Mouse (Mus musculus) stomach, embryonic 16.5 days (tissue): Measurements from ENCODE around the gene Dnah17. TPM values are rescaled to one million over a fixed set of nuclear protein-coding genes. Genes with fewer than 3 reads are reported as not detected.

Source experiments
- ATAC-seq: fragments of 200-750 bp; cut with Nextera tagmentation; 2 replicates; pipeline ENCODE4 v1.8.0; 2017; ENCODE audit warnings: moderate number of reproducible peaks, moderate TSS enrichment; ENCODE audit not compliant: insufficient read depth, low FRiP score
- H3K27ac ChIP-seq: fragments of 300-500 bp; sonication (generic); 2 replicates; pipeline ENCODE4 v1.5.1; 2014; ENCODE audit warnings: low read length
- H3K27me3 ChIP-seq: fragments of 300-500 bp; sonication (generic); 2 replicates; pipeline ENCODE4 v1.6.1; 2014; ENCODE audit warnings: low read length, control low read depth, mixed read lengths; ENCODE audit not compliant: control insufficient read depth, insufficient read depth
- H3K36me3 ChIP-seq: fragments of 300-500 bp; sonication (generic); 2 replicates; pipeline ENCODE4 v1.6.1; 2014; ENCODE audit warnings: low read length; ENCODE audit not compliant: control insufficient read depth, insufficient read depth
- H3K4me1 ChIP-seq: fragments of 300-500 bp; sonication (generic); 2 replicates; pipeline ENCODE4 v1.6.1; 2014; ENCODE audit warnings: low read length, control low read depth, mixed read lengths; ENCODE audit not compliant: control insufficient read depth, insufficient read depth
- H3K4me2 ChIP-seq: fragments of 300-500 bp; sonication (generic); 2 replicates; pipeline ENCODE4 v1.6.1; 2014; ENCODE audit warnings: low read depth, low read length, mixed read lengths
- H3K4me3 ChIP-seq: fragments of 300-500 bp; sonication (generic); replicated peaks from 2 replicates; pipeline ENCODE4 v1.5.1; 2014; ENCODE audit warnings: mild to moderate bottlenecking, low read length
- H3K9ac ChIP-seq: fragments of 300-500 bp; sonication (generic); 2 replicates; pipeline ENCODE4 v1.6.1; 2014; ENCODE audit warnings: low read length
- H3K9me3 ChIP-seq: fragments of 300-500 bp; sonication (generic); replicated peaks from 2 replicates; pipeline ENCODE4 v1.6.1; 2016; ENCODE audit warnings: low read length, control low read depth; ENCODE audit not compliant: control insufficient read depth
- WGBS: fragments of 180-500 bp; shearing (Covaris S2); extraction: QIAGEN DNeasy Blood & Tissue Kit; methylation state at CpG from one replicate; pipeline ENCODE4 v1.1.7; 2014; 5-methylcytosine and 5-hydroxymethylcytosine counted together
- microRNA-seq: library from miRNA; unstranded; fragments of <30 nt; microRNA quantifications from one replicate; pipeline ENCODE4, GENCODE M21; 2016
- polyA plus RNA-seq: library from polyadenylated mRNA; unstranded; fragments of >200 nt; fragmentation: Nextera tagmentation; extraction: Ambion mirVana; gene quantifications from 2 replicates; pipeline ENCODE4 v1.2.1, GENCODE M21; 2015

Dnah17 gene
- polyA plus RNA-seq, 1 experiment from 2014 or later = 0.13 TPM

DNA sequence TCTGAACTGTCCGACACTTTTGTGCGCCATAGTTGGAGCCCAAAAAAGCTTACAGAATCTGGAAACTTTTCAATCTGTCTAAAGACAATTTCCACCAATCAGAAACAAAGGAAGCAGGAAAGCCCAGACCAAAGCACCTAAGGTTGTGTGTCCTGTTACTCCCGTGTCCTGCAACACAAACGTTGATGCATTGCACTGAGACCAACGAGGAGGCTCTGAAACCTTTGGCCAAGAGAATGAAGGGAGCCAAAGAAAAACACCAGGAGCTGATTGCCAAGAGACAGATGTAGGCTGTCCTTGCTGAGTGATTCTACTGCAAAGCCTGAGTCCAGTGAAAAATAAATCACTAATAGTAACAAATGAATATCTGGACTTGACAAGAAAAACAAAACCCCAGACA, 156.9 kb downstream of the Dnah17 start:
- no peak overlapping the region for H3K27ac ChIP-seq
- H3K9me3 ChIP-seq = no peaks in the 10 kb centered on the region
- peaks cover 12% of the 10 kb centered on the region; the same call in 1 of the 2 replicates for H3K4me1 ChIP-seq
- H3K9ac ChIP-seq = no peak overlapping the region
- no peak overlapping the region for H3K4me2 ChIP-seq
- ATAC-seq = no peak
- 41% methylated on average over 5 of the region's 5 CpGs for WGBS
- H3K36me3 ChIP-seq = no peaks in the 10 kb centered on the region
- no peaks in the 10 kb centered on the region for H3K27me3 ChIP-seq
- no peak overlapping the region for H3K4me3 ChIP-seq

GRCm38 (mm10) chr11:117972656-117973558, 157.5 kb downstream of the Dnah17 start:
- H3K27ac ChIP-seq = no peak overlapping the region
- H3K4me3 ChIP-seq = no peak overlapping the region
- no peak overlapping the region for H3K9ac ChIP-seq
- ATAC-seq = no peak
- H3K36me3 ChIP-seq = no peaks in the 10 kb centered on the region
- H3K4me1 ChIP-seq = peaks cover 14% of the 10 kb centered on the region
- H3K27me3 ChIP-seq = no peaks in the 10 kb centered on the region
- H3K9me3 ChIP-seq = no peaks in the 10 kb centered on the region
- no peak overlapping the region for H3K4me2 ChIP-seq
- 72% methylated on average over 11 of the region's 11 CpGs for WGBS

Small RNA genes lying within 50 kb of the gene (microRNA-seq; reads per million reads assigned to microRNA genes)
- gene Mir6933 = not detected

Other genes starting within 250 kb of the Dnah17 start
- 16.1 and 17.4 TPM in 2 replicates for gene Socs3, start 160.6 kb downstream of the Dnah17 start, polyA plus RNA-seq
- gene Pgs1, start 144.3 kb downstream of the Dnah17 start, polyA plus RNA-seq = 32.1 and 37.1 TPM in 2 replicates
- gene Cyth1, start 118.0 kb upstream of the Dnah17 start, polyA plus RNA-seq = 10.6 and 12.2 TPM in 2 replicates
- 18.0 and 18.2 TPM in 2 replicates for gene Usp36, start 159.6 kb upstream of the Dnah17 start, polyA plus RNA-seq
- 0.36 and 0.55 TPM in 2 replicates for gene Cep295nl, start 211.9 kb upstream of the Dnah17 start, polyA plus RNA-seq
- 66.5 and 66.7 TPM in 2 replicates for gene Timp2, start 225.1 kb upstream of the Dnah17 start, polyA plus RNA-seq